Mouse (Mus musculus) megakaryocyte, adult 5-6 weeks (primary cell): ENCODE data around the gene Tpi1. TPM values are rescaled to one million over a fixed set of nuclear protein-coding genes. Genes with fewer than 3 reads are reported as not detected.
"Not testable (repeated sequence)": the region's sequence is repeated elsewhere in the genome, so short reads cannot be mapped to it uniquely, and the experiment has no call there.

Source experiments
- ATAC-seq: 2 replicates; pipeline ENCODE4 v1.8.0; 2016; ENCODE audit warnings: mild to moderate bottlenecking, inconsistent platforms; ENCODE audit not compliant: poor library complexity, severe bottlenecking
- total RNA-seq, 2 experiments: library from RNA; stranded (forward) in 1 of 2; stranded (reverse) in 1 of 2; fragments of 153-499, 151-499 nt in 1 of 2; fragments of 221-1000, 200-1000 nt in 1 of 2; gene quantifications; 2 replicates each; pipeline versions ENCODE4 v1.2.3 to v1.2.4; 2015 to 2017

Gene Tpi1
- total RNA-seq, 2 experiments from 2014 or later: 113 to 134 TPM

DNA sequence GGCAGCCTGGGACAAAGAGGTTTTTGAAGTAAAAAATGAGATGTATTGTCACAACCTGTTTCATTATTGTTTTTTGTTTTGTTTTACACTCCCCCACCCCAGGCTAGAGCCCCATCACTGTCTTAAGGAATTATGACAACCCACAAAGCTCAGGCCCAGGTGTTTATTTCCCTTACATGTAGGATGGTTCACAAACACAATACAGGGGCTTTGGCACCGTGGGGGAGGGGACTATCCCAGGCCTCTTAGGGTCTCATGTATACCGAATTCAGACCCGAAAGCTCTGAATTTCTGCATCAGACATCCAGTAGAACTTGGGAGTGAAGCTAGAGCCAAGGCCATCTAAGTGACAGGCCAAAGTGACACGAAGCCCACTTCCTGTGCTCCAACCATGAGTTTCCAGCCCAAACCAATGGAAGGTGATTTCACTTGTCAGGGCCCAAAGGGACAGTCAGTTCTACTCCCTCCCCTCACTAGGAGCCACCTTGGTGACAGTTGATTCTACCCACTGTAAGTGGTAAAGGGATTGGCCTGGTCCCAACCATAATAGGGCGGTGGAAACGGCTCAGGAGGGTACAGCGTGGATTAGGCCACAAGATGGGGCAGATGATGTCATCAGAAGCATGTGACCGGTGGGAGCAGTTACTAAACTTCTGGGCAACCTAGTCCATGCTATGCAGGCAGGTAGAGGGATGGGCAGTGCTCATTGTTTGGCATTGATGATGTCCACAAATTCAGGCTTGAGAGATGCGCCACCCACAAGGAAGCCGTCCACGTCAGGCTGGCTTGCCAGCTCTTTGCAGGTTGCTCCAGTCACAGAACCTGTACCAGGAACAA, 3.3 kb downstream of the Tpi1 start:
- ATAC-seq: not testable (repeated sequence)

DNA sequence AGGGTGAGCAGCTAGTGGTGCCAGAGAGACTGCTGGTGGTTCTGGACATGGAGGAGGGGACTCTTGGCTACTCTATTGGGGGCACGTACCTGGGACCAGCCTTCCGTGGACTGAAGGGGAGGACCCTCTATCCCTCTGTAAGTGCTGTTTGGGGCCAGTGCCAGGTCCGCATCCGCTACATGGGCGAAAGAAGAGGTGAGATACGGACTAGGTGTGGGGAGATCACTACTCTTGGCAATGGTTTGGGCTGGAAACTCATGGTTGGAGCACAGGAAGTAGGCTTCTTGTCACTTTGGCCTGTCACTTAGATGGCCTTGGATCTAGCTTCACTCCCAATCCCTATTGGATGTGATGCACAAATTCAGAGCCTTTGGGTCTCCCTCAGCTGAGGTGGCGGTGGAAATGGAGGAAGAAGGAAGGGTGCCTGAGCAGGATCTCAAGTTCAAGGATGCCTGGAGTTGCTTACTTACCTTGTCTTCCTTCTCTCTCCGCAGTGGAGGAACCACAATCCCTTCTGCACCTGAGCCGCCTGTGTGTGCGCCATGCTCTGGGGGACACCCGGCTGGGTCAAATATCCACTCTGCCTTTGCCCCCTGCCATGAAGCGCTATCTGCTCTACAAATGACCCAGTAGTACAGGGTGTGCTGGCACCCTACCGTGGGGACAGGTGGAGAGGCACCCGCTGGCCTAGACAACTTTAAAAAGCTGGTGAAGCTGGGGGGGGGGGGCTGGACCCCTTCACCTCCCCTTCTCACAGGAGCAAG, 4.1 kb downstream of the Tpi1 start:
- ATAC-seq: no peak

GRCm38 (mm10) chr6:124809052-124809774, 4.9 kb downstream of the Tpi1 start:
- peak; percentile 50 for ATAC-seq

GRCm38 (mm10) chr6:124808358-124809012, 5.6 kb downstream of the Tpi1 start, which contains the start of gene Spsb2:
TSS of gene Spsb2 (plus strand) at chr6:124808661.
- ATAC-seq: peak; percentile 60

DNA sequence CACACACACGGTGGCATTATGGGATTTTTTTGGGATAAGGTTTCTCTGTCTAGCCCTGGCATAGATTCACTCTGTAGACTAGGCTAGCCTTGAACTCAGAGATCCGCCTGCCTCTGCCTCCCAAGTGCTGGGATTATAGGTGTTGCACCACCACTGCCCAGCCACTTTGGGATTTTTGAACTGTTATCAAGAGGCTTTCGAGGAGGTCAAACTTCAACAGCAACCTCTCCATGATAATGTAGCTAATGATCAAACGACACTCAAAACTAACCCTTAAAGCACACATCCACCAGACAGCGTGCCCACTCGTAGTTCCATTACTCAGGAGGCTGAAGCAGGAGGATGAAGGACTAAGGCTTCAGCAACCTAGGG, 6.1 kb downstream of the Tpi1 start:
- no peak for ATAC-seq

DNA sequence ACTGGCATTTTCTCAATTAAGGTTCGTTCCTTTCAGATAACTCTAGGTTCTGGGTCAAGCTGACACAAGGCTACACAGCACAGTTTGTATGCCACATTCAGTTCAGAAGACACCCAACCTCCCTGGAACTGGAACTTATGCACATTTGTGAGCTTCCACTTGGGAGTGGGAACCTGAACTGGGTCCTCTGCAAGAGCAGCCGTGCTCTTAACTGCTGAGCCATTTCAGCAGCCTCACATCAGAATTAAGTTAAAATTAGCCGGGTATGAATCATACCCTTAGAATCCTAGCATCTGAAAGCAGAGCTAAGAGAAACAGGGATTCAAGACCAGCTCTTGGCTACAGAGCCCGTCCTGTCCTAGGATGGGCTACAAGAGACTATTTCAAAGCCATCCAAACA, 6.7 kb downstream of the Tpi1 start:
- ATAC-seq: no peak

DNA sequence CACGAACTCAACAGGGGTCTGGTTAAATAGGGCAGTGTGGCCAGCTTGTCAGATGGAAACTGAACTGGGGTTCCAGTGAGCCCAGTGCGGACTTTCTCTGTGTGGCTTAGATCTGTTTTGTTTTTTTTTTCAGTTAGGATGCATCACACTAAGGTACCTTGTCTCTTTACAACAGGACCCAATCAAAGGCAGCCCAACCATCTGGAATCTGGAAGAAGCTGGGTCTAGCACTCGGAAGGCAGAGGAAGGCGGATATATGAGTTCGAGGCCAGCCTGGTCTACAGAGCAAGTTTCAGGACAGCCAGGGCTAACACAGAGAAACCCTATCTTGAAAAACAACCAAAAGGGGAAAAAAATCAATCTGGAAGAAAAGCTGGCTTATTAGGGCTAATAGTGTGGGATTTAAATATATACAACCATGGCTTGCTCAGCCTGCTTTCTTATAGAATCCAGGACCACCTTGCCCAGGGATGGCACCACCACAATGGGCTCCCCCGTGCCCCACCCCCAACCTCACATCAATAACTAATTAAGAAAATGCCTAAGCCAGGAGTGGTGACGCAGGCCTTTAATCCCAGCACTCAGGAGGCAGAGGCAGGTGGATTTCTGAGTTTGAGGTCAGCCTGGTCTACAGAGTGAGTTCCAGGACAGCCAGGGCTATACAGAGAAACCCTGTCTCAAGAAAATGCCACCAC, 7.5 kb downstream of the Tpi1 start:
- ATAC-seq: no peak

DNA sequence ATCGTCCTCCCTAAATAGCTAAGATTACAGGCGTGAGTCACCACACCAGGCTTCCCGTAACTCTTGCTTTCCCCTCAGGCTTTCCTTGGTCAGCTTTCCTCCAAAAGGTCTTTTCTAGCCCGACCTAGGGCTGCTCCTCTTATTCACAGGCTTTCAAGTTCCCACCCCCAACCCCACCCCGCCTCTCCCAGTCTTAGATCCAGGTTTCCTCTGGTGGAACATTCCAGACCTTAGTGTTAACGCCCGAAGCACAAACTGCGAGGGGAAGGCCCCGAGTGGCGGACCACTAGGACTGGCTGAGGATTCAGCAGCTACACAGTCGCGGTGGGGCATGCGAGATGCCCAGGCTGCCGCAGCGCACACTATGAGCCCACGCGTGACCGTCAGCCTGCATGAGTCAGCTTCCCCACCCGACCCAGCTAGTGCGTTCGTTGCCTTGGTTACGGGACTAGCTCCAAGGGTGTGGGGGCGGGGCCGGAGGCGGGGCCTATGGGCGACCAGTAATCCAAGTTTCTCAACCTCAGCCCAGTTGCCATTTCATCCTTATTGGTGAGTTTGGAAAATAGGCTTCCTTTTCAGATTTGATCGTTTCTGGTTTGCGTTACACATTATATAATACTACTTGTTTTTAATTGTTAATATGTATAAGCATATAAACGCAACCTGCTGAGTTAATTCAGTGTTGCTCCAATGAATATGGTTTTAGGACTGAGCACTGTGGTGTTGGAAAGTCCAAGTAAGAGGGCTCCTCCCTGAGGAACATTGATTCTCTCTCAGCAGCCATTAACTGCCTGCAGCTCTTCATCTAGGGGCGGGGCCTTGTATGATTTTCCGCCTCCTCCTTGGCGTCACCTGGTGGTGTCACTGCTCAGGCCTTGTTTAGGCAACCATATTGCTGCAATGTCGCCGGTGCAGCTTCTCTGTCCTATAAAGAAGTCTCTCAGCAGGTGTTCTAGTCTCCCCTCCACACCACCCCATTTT, 8.5 kb downstream of the Tpi1 start:
- ATAC-seq: peak; percentile 79

GRCm38 (mm10) chr6:124804341-124804740, 9.8 kb downstream of the Tpi1 start:
- ATAC-seq: no peak

DNA sequence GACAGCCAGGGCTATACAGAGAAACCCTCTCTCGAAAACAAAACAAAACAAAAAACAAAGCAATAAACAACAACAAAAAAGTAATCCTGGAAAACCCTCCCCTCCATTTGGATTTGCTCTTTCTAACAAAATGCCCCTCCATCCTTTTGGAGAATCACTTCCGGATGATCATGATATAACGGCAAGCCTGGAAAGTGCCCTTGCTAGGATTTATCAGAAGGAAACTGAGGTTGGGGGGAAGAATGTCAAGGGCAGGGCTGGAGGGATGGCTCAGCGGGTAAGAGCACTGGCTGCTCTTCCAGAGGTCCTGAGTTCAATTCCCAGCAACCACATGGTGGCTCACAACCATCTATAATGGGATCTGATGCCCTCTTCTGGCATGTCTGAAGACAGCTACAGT, 10.4 kb downstream of the Tpi1 start:
- not testable (repeated sequence) for ATAC-seq

GRCm38 (mm10) chr6:124803061-124803460, 11.0 kb downstream of the Tpi1 start:
- no peak for ATAC-seq

DNA sequence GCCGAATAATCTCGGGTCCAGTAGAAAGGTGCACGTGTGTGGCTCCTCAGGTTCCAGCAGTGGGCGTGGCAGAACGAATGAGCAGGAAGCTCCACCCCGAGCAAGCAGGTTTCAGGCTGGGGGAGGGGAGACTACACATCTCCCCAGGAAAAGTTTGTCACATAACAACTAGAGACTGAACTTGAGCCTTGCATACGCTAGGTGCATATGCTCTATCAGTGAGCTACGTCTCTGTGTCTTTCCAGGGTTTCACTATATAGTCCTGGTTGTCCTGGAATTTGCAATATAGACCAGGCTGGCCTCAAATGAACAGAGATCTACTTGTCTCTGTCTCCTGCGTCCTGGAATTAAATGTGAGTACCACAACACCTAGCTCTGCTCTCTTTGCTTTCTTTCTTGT, 11.7 kb downstream of the Tpi1 start:
- not testable (repeated sequence) for ATAC-seq

DNA sequence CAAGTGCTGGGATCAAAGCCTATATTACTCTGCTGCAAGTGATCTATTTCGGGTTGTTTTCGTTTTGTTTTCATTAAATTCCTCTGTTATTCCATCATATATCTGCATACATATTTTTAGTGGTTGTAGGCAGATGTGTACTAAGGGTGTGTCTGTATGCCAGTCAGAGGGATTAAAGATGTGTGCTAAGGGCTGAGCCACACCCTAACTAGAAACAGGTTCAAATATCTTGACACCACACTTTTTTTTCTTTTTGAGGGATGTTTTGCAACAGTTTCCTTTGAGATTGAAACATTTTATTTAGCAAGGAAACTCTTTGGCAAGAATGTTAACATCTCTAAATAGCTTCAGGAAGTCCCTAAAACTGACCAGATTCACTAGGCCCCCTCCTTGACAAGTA, 17.9 kb downstream of the Tpi1 start:
- 0 out of 2 replicates have a peak, but pooled peaks have one; percentile 21 for ATAC-seq

- no peak for ATAC-seq
Observed at GRCm38 (mm10) chr6:124795781-124796180, 18.3 kb downstream of the Tpi1 start.

- ATAC-seq: no peak
Observed at GRCm38 (mm10) chr6:124791911-124792310, 22.2 kb downstream of the Tpi1 start.

DNA sequence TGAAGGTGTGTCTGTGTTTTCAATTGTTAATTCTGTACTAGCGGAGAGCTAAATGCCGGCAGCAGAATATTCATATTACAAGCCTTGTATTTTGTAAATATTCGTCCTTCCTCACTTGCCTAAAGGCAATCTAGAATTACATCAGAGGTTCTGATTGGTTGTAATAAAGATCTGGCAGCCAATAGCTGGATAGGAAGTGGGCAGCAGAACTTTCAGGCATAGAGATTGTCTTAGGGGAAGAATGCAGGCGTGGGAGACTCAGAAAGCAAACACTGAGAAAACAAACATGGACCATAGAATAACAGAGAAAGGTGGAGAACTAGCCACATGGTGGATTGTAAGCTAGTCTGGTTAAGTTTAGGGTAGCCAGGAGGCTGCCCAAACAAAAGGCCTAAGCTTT, 24.0 kb downstream of the Tpi1 start:
- ATAC-seq: no peak

GRCm38 (mm10) chr6:124789519-124789918, 24.6 kb downstream of the Tpi1 start:
- ATAC-seq: no peak

GRCm38 (mm10) chr6:124787722-124788121, 26.4 kb downstream of the Tpi1 start:
- ATAC-seq: no peak
